Mouse (Mus musculus) MEL (cell line): ENCODE measurements around the gene Prr15l.
A peak's percentile ranks its signal among the peaks of the same experiment; 100 is the strongest.

Experiments
- MAX ChIP-seq: IDR thresholded peaks from 2 replicates; pipeline ENCODE4 v1.6.1; 2011; ENCODE audit warnings: low read length, improper control_type of control experiment
- ZMIZ1 ChIP-seq: IDR thresholded peaks from 2 replicates; pipeline ENCODE4 v1.6.1; 2012; ENCODE audit warnings: low read depth, mild to moderate bottlenecking, inconsistent platforms, low read length, improper control_type of control experiment, moderate library complexity

DNA sequence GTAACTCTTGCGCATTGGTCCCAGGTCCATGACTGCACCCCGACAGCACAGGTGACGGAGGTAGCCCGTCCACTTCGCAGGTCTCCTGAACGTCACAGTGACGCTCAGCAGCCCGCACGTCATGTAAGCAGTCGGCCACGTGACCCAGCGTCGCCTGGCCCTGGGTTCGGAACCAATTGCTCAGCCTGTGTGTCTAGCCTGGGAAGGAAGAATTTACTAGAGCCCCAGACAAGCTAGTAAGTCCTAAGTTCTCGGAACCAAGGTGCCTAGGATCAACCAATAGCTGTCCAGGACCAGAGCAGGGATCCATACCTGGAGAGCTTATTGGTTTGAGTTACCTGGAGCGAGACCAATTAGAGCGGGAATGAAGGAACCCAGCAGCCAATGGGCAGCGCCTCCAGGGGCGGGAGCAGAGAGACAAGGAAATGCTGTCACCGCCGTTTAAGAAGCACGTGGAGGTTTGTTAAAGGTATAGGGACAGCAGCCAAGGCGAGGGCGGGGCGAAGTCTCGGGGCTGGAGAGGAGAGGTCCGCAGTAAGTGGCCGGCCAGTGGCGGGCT, 15.9 kb downstream of the Prr15l start, which contains the start of gene Pnpo:
- TF ChIP-seq MAX, result peak; percentile 99
- TF ChIP-seq ZMIZ1, result no peak
